Mouse (Mus musculus) heart, postnatal 10 days (tissue): ENCODE data around the gene Eif3k. TPM values are rescaled to one million over a fixed set of nuclear protein-coding genes. Genes with fewer than 3 reads are reported as not detected.
"Not testable (repeated sequence)": the region's sequence is repeated elsewhere in the genome, so short reads cannot be mapped to it uniquely, and the experiment has no call there.

ENCODE experiments used
- DNase-seq, 2 experiments: peaks; one replicate each; pipeline ENCODE4 v3.0.0; 2021
- intact Hi-C: fragments of 180-260 bp; cut with DNase I; formaldehyde crosslinking; loops from one replicate; pipeline ENCODE4 v1.15.1; 2025
- total RNA-seq, 2 experiments: library from RNA; stranded (reverse); gene quantifications; 2 replicates each; pipeline ENCODE4 v1.2.3; 2021

Gene Eif3k
- total RNA-seq, 2 experiments from 2014 or later = 185 to 188 TPM

- intact Hi-C loops = no loop called here
- no peak for DNase-seq
Observed at GRCm38 (mm10) chr7:28990766-28991273, 9.2 kb upstream of the Eif3k start.

DNA sequence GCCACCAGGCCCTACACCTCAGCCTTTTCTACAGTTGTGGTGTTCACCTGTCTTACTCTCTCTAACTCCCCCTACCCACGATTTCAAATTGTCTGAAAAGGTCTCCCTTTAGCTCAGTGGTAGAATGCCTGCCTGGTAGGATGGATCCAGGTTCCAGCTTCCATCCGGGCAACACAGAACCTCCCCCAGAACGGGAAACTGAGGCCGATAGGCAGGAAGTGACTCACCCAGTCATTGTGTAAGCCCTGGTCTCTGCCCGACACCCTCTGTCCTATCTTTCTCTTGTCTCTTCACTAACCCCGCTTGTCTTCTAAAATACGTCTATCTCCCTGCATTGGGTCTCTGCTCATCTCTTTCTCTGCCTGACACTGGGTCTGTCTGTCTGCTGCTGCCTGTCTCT is 3.5 kb upstream of the Eif3k start:
- DNase-seq = no peak
- intact Hi-C loops = loop anchor here (5.0 to 10.0 kb wide), 3 partner anchors 52 to 550 kb away; partner anchors contain the start of gene Gmfg

DNA sequence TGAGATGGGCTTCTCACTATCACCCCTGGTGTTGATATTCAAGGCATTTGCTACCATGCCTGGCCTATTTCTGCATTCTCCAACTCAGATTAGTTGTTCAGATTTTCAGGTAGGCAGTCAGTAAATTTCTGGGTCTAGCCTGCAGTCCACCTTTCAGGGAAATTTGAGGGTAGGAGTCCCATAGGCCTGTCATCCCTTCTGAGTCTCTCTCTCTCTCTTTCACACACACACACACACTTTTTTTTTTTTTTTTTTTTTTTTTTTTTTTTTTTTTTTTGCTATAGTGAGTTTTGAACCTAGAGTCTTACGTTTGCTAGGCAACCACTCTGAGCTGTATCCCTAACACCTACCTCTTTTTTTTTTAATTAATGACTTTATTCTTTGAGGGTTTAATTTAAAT is 2.8 kb upstream of the Eif3k start:
- intact Hi-C loops = loop anchor here (10.0 kb wide), 2 partner anchors 310 to 550 kb away; partner anchors contain the start of gene Gmfg
- no peak for DNase-seq

DNA sequence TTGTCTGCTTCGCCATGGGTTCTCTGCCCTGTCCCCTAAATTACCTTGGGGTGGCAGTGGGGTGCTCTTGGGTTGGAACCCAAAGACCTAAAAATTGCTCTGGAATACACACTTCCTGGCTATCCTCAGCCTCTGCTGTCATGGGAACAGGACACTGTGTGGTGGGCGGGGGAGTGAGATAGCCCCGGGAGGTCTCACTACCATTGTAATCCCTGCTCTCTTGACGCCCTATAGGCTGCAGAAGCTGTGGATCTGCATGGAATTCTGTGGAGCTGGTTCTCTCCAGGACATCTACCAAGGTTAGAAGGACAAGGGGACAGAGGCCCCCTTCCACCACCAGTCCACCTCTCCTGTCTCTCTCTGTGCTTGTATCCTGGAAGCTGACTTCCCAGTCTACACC is 2.2 kb upstream of the Eif3k start:
- no peak for DNase-seq
- intact Hi-C loops = loop anchor here (10.0 kb wide), 2 partner anchors 311 to 549 kb away; partner anchors contain the start of gene Gmfg

DNA sequence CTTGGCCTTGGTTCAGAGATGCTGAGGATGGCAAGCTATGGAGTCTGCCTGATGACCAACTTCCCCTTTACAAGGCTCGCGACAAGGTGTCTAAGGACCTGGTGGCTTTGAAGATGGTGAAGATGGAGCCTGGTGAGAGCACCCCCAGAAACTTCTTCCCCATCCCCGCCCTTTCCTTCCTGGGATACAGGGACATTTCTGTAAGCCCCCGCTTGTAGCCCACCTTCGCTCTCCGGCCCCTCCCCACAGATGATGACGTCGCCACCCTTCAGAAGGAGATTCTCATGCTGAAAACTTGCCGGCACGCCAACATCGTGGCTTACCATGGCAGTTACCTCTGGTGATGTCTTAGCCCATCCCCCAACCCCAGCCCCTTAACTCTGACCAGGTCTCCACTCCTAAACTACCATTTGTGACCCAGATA is 1.5 kb upstream of the Eif3k start:
- intact Hi-C loops = loop anchor here (10.0 kb wide), 2 partner anchors 312 to 548 kb away; partner anchors contain the start of gene Gmfg

DNA sequence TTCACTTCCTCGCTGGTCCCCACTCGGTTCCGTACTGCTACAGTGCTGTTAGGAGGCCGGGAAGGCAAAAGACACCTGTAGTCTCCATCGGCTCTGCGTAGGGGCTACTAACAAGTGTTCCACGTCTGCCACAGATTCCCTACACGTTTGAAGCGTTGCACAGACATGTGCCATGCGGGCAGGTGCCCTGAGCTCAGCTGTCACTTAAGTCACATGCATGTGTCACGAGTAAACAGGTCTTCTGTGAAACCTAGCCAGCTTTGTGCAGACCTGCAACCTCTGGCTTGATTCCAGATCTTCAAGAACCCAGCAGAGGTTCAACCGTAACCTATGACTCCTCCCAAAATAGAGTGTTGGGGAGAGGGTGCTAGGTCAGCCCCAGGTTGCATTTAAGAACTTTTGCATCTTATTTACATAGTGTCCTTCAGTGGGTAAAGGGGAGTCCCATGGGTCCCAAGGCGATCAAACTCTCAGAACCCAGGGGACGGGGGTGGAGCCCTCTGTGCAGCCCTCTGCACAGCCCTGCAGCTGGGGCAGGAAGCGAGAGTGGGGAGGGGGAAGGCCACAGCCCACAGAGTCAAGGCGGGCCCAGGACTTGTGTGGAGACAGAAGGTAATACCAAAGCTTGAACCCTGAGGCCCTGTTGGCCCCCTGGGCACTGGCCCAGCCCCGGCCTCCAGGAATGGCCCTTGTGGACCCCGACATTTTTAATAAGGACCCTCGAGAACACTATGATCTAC is 780 bp upstream of the Eif3k start:
- intact Hi-C loops = loop anchor here (10.0 kb wide), 2 partner anchors 312 to 548 kb away; partner anchors contain the start of gene Gmfg
- DNase-seq = peak in 1 of 2 experiments; percentile 46

More for the DNA sequence above, 1.5 kb upstream of the Eif3k start:
- no peak for DNase-seq

GRCm38 (mm10) chr7:28977556-28977955 is 4.1 kb downstream of the Eif3k start:
- no peak for DNase-seq
- intact Hi-C loops = loop anchor here (1.0 kb wide), 1 partner anchor 206 kb away; no protein-coding TSS in a partner anchor

DNA sequence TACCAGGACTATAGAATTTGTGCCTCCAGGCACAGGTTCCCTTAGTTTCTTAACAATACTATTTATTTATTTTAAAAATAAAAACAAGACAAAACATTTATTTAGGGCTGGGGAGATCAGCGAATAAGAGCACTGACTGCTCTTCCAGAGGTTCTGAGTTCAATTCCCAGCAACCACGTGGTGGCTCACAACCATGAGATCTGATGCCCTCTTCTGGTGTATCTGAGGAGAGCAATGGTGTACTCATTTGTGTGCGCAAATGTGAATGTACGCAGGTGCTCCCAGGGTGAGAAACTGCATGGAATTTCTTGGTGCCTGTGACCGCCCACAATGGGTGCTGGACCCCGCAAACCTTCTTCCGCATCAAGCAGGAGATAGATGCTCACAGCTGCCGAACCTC is 8.6 kb downstream of the Eif3k start:
- intact Hi-C loops = loop anchor here (5.0 kb wide), 2 partner anchors 36 to 181 kb away; no protein-coding TSS in a partner anchor
- DNase-seq = no peak

DNA sequence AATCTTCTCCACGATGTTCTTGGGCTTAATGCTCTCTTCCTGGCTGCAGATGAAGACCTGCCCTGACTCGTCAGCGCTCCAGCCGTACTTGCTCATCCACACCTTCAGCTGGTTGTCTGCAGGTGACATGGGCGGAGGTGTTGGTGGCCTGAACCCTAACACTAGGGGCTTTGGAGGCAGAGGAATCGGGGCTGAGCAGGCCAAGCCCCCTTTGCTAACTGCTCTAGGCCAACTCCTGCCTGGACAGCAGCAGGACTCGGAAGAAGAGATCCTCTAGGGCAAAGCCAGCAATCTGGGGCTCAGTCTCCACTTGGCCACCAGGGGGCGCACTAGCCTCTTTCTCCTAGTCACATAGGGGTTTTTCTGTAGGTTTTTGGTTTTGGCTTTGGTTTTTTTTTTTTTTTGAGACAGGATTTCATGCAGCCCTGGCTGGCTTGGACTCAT is 9.1 kb downstream of the Eif3k start:
- intact Hi-C loops = loop anchor here (1.0 to 5.0 kb wide), 3 partner anchors 35 to 180 kb away; no protein-coding TSS in a partner anchor
- DNase-seq = peak; percentile 80 to 90

DNA sequence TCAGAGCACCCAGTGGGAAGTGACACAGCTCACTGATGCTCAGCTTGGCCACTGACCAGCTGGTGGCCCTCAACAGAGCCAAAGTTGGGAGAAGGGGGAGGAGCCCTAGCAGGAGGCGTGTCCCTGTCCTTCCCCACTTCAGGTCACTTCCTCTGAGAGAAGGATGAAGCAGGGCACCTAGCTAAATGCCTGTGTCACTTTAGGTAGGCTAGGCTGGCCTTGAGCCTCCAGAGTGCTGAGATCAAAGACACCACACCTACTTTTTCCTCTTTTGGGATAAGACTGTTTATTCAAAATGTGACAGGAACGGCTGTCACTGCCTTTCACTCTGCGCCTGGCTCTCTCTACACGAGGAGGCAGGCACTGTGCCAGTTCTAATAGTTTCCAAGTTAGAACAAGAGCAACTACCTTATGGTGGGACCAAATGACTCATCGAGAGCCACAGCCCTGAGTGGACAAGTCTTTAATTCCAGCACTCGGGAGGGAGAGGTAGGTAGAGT is 9.8 kb downstream of the Eif3k start:
- peak; percentile 75 to 82 for DNase-seq
- intact Hi-C loops = loop anchor here (1.0 to 5.0 kb wide), 3 partner anchors 35 to 180 kb away; no protein-coding TSS in a partner anchor

GRCm38 (mm10) chr7:28971029-28971428 is 10.6 kb downstream of the Eif3k start:
- DNase-seq = no peak
- intact Hi-C loops = loop anchor here (5.0 kb wide), 2 partner anchors 34 to 179 kb away; no protein-coding TSS in a partner anchor

DNA sequence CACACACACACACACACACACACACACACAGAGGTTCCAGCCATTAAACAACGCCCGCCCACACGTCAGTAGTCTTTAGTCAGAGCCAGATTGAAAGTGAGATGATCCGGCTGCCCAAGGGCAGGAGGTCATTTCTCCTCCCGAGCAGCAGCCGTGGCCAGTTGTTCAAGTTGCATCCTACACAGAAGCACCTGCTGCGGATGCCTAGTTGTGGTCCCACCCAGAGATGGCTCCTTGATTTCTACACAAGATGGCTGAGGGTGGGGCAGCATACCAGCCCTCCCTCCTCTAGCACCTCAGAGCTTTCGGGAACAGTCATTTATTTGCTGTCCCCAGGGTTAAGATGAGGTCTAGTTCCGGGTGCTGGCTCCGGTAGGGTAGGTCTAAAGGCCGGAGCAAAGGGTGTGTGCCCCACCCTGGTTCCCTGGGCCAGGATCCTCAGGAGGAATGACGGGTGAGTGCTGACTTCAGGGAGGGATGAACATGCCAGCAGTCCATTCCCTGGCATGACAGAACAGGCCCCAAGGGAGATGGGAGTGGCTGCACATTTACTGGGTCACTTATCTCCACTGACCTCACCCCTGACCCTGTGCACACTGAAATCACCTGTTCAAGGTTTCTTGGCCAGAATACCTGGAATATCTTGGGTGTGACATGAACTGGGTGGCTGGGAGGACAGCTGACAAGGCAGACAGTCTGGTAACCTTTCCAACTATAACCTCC is 11.8 kb downstream of the Eif3k start:
- intact Hi-C loops = loop anchor here (5.0 kb wide), 2 partner anchors 33 to 178 kb away; no protein-coding TSS in a partner anchor
- no peak for DNase-seq

GRCm38 (mm10) chr7:28969271-28969670 is 12.4 kb downstream of the Eif3k start:
- intact Hi-C loops = no loop called here
- no peak for DNase-seq

GRCm38 (mm10) chr7:28968120-28968519 is 13.5 kb downstream of the Eif3k start:
- DNase-seq, intact Hi-C loops: not testable (repeated sequence)

- no peak for DNase-seq
- intact Hi-C loops = no loop called here
Observed at GRCm38 (mm10) chr7:28966751-28967505, 14.7 kb downstream of the Eif3k start.

- intact Hi-C loops = no loop called here
Observed at GRCm38 (mm10) chr7:28966181-28966580, 15.5 kb downstream of the Eif3k start.

GRCm38 (mm10) chr7:28965346-28965840 is 16.3 kb downstream of the Eif3k start:
- intact Hi-C loops = no loop called here
- no peak for DNase-seq

More at GRCm38 (mm10) chr7:28966181-28966580, 15.5 kb downstream of the Eif3k start:
- DNase-seq = no peak

GRCm38 (mm10) chr7:28963399-28963923 is 18.2 kb downstream of the Eif3k start:
- intact Hi-C loops = no loop called here
- no peak for DNase-seq

DNA sequence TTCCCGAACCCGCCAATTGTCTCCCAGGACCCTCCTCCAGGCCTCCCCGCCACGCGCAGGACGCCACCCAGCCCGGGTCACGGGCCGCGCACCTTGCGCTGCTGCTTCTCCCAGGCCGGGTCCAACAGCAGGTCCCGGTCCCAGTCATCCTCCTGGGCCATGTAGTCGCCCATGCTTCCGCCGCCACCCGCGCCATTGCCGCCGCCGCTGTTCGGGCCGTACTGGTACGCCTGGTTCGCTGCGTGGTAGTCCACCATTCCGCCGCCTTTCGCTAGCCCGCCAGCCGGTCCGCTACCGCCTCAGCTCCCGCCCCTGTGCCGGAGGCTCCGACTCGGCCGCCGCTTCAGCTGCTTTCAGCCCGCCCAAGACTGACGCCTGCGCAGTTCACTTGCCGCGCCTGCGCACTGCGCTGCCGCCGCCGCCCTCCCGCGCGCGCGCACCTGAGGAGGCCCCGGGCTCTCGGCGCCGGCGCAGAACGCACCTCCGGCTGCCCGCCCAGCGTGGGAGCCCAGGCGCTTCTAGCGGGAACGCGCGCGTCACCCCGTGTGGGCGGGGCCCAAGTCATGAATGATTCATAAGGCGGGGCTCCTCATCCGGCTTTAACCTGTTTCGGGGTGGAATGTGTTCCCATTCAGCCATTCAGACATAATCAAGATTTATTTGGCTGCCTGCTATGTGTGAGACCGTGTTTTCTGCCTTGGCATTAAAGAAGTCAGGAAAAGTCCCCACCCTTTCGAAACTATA is 19.6 kb downstream of the Eif3k start, which contains the start of gene Actn4:
Gene Actn4 (minus strand): TSS at position 414 of the 744 bp plus-strand sequence.
- peak; percentile 99 for DNase-seq
- intact Hi-C loops = loop anchor here (1.0 kb wide), 1 partner anchor 19 kb away; no protein-coding TSS in a partner anchor
